Mouse (Mus musculus) heart, postnatal 25 days (tissue): ENCODE results near the gene Aspg. TPM values are rescaled to one million over a fixed set of nuclear protein-coding genes. Genes with fewer than 3 reads are reported as not detected.

ENCODE experiments used
- microRNA-seq: library from miRNA; unstranded; fragments of <30 nt; microRNA quantifications from one replicate; pipeline ENCODE4 v1.2.0, GENCODE M21; 2022
- total RNA-seq, 2 experiments: library from RNA; stranded (reverse); gene quantifications; 2 replicates each; pipeline ENCODE4 v1.2.3; 2021

Gene Aspg
- total RNA-seq, 2 experiments from 2014 or later: 0.25 to 0.47 TPM

Small RNA genes lying within 50 kb of the gene (microRNA-seq; reads per million reads assigned to microRNA genes)
- gene Mir203: 121 reads per million, percentile 60 among the genes with 10 or more reads in this experiment
- gene Mir3073a: not detected
- gene Mir3073b: not detected

Other genes starting within 250 kb of the Aspg start
- gene Ppp1r13b, start 198.6 kb upstream of the Aspg start, total RNA-seq: 10 to 100 TPM; 17.4 to 19.1 TPM
- gene Atp5mpl, start 139.7 kb upstream of the Aspg start, total RNA-seq: 1,000 to 10,000 TPM; 1,393 to 1,435 TPM
- under 1 TPM; 0.08 to 0.13 TPM for gene Tdrd9, start 135.1 kb upstream of the Aspg start, total RNA-seq
- under 1 TPM in 1 of 2 experiments, not detected in 1; 0.84 TPM for gene Rd3l, start 125.4 kb upstream of the Aspg start, total RNA-seq
- gene Kif26a, start 39.5 kb downstream of the Aspg start, total RNA-seq: 10 to 100 TPM; 14.3 to 16.6 TPM